ENCODE assay signal across 11 mouse cellular contexts in genomic region chr7:49191081-49191678, GRCm38 (mm10).
DNase-seq lines count a peak whose midpoint lies in the region; ATAC-seq lines count a peak whose summit lies in the region.
"Had no signal": no experiment of that assay in that cellular context is flagged by ENCODE, and none has a peak within 500 bp of the region (broad histone marks: within the 10 kb centered on the region; RNA-seq: fewer than 3 reads in every experiment).

No protein-coding gene starts in this region.

- peak overlapping the region; percentile 29 for H3K27ac ChIP-seq in heart, embryonic 15.5 days
- no peak overlapping the region for H3K27ac ChIP-seq in embryonic facial prominence, embryonic 14.5 days (replicated peaks; ENCODE audit: low read depth, low read length)

- H3K36me3 ChIP-seq in heart, embryonic 15.5 days, result no peaks in the 10 kb centered on the region
- no peaks in the 10 kb centered on the region for H3K36me3 ChIP-seq in embryonic facial prominence, embryonic 14.5 days (ENCODE audit: control insufficient read depth, insufficient read depth, low read length)

- no peak overlapping the region for H3K4me2 ChIP-seq in heart, embryonic 15.5 days
- no peak overlapping the region for H3K4me2 ChIP-seq in embryonic facial prominence, embryonic 14.5 days (ENCODE audit: low read depth, low read length)

- no peak for DNase-seq in heart, postnatal 25 days (ENCODE audit: low spot score)
- no peak for DNase-seq in embryonic facial prominence, embryonic 14.5 days (ENCODE audit: low spot score)
- DNase-seq in lung, postnatal 10 days, result peak; percentile 22
- DNase-seq in retina, embryonic 14.5 days (ENCODE audit: low spot score), result peak; percentile 74
- no peak for DNase-seq in heart, adult 8-10 months (ENCODE audit: low spot score)
- DNase-seq in kidney, postnatal 4 days, result no peak
- DNase-seq in urinary bladder, adult 2 months (ENCODE audit: low spot score), result no peak
- DNase-seq: gastrocnemius, postnatal 36 days; kidney, adult 18-20 months had no signal

- intact Hi-C loops in heart, postnatal 25 days (cut with DNase I), result no loop called here

- 45% methylated on average over 7 of the region's 7 CpGs for WGBS in heart, embryonic 15.5 days
- 52% methylated on average over 7 of the region's 7 CpGs for WGBS in embryonic facial prominence, embryonic 14.5 days

- no peaks in the 10 kb centered on the region for H3K9me3 ChIP-seq in heart, embryonic 15.5 days (replicated peaks)
- no peaks in the 10 kb centered on the region for H3K9me3 ChIP-seq in embryonic facial prominence, embryonic 14.5 days (ENCODE audit: control insufficient read depth, low read length)

- no peak overlapping the region for H3K4me3 ChIP-seq in heart, embryonic 15.5 days
- H3K4me3 ChIP-seq in embryonic facial prominence, embryonic 14.5 days (ENCODE audit: low read depth, low read length), result no peak overlapping the region

- H3K27me3 ChIP-seq in heart, embryonic 15.5 days, result no peaks in the 10 kb centered on the region
- H3K27me3 ChIP-seq in embryonic facial prominence, embryonic 14.5 days (replicated peaks; ENCODE audit: control insufficient read depth, insufficient read depth, low read length), result no peaks in the 10 kb centered on the region; the same call in 1 of the 2 replicates

- no peak for ATAC-seq in heart, embryonic 15.5 days (replicated peaks; ENCODE audit: insufficient number of reproducible peaks, insufficient read depth, low FRiP score, low read depth)
- ATAC-seq in embryonic facial prominence, embryonic 14.5 days (ENCODE audit: low read depth), result peak; percentile 54; the same call in 1 of the 2 replicates
- ATAC-seq: CD4-positive, CD25-positive, alpha-beta regulatory T cell, adult 4 months had no signal

- no peak overlapping the region for H3K9ac ChIP-seq in heart, embryonic 15.5 days
- H3K9ac ChIP-seq in embryonic facial prominence, embryonic 14.5 days (ENCODE audit: low read depth, low read length), result no peak overlapping the region

- H3K4me1 ChIP-seq in heart, embryonic 15.5 days (replicated peaks), result peaks cover 16% of the 10 kb centered on the region
- H3K4me1 ChIP-seq in embryonic facial prominence, embryonic 14.5 days (ENCODE audit: control insufficient read depth, insufficient read depth, low read length), result peaks cover 2% of the 10 kb centered on the region; the same call in 1 of the 2 replicates

Comparison
In these comparisons a context has a peak if more than half of its experiments do, and no peak if none do; other contexts are left out.
1. DNase-seq: peak in lung, postnatal 10 days (single experiment) and retina, embryonic 14.5 days (single experiment); none in heart, postnatal 25 days (single experiment), embryonic facial prominence, embryonic 14.5 days (single experiment), heart, adult 8-10 months (single experiment), kidney, postnatal 4 days (0 of 2) and urinary bladder, adult 2 months (single experiment).